Mouse (Mus musculus) embryonic facial prominence, embryonic 13.5 days (tissue): ENCODE results near the gene Gnat3. TPM values are rescaled to one million over a fixed set of nuclear protein-coding genes. Genes with fewer than 3 reads are reported as not detected.

Source experiments
- ATAC-seq: fragments of 200-750 bp; cut with Nextera tagmentation; 2 replicates; pipeline ENCODE4 v1.8.0; 2017; ENCODE audit warnings: low read depth; ENCODE audit not compliant: insufficient number of reproducible peaks, insufficient read depth, low FRiP score, low TSS enrichment
- H3K27ac ChIP-seq: fragments of 300-500 bp; sonication (generic); 2 replicates; pipeline ENCODE4 v1.5.1; 2015; ENCODE audit warnings: moderate library complexity, mild to moderate bottlenecking, inconsistent platforms
- H3K27me3 ChIP-seq: fragments of 300-500 bp; sonication (generic); 2 replicates; pipeline ENCODE4 v1.6.1; 2015; ENCODE audit warnings: mild to moderate bottlenecking, inconsistent platforms
- H3K36me3 ChIP-seq: fragments of 300-500 bp; sonication (generic); 2 replicates; pipeline ENCODE4 v1.6.1; 2015; ENCODE audit warnings: mild to moderate bottlenecking, inconsistent platforms
- H3K4me1 ChIP-seq: fragments of 300-500 bp; sonication (generic); 2 replicates; pipeline ENCODE4 v1.6.1; 2015; ENCODE audit warnings: inconsistent platforms
- H3K4me2 ChIP-seq: fragments of 300-500 bp; sonication (generic); 2 replicates; pipeline ENCODE4 v1.6.1; 2015; ENCODE audit warnings: moderate library complexity, mild to moderate bottlenecking, inconsistent platforms
- H3K4me3 ChIP-seq: fragments of 300-500 bp; sonication (generic); 2 replicates; pipeline ENCODE4 v1.5.1; 2015; ENCODE audit warnings: mild to moderate bottlenecking, inconsistent platforms
- H3K9ac ChIP-seq: fragments of 300-500 bp; sonication (generic); 2 replicates; pipeline ENCODE4 v1.6.1; 2015; ENCODE audit warnings: mild to moderate bottlenecking, inconsistent platforms
- H3K9me3 ChIP-seq: fragments of 300-500 bp; sonication (generic); 2 replicates; pipeline ENCODE4 v1.6.1; 2016; ENCODE audit warnings: inconsistent platforms
- WGBS: fragments of 180-500 bp; shearing (Covaris S2); methylation state at CpG from one replicate; pipeline ENCODE4 v1.1.7; 2015; ENCODE audit warnings: mixed read lengths; 5-methylcytosine and 5-hydroxymethylcytosine counted together
- polyA plus RNA-seq: library from polyadenylated mRNA; unstranded; fragments of >200 nt; fragmentation: Nextera tagmentation; extraction: Ambion mirVana; gene quantifications from 2 replicates; pipeline ENCODE4 v1.2.1, GENCODE M21; 2015

Gene Gnat3
- polyA plus RNA-seq, 1 experiment from 2014 or later: not detected

- no peaks in the 10 kb centered on the region for H3K4me1 ChIP-seq
- H3K9me3 ChIP-seq: no peaks in the 10 kb centered on the region
- WGBS: 86% methylated on average over 5 of the region's 5 CpGs
- no peak overlapping the region for H3K9ac ChIP-seq
- no peak overlapping the region for H3K4me3 ChIP-seq
- no peak overlapping the region for H3K4me2 ChIP-seq
- ATAC-seq: no peak
- H3K27me3 ChIP-seq: no peaks in the 10 kb centered on the region
- no peaks in the 10 kb centered on the region for H3K36me3 ChIP-seq
- H3K27ac ChIP-seq: no peak overlapping the region
These were observed 48.0 kb downstream of the Gnat3 start for GRCm38 (mm10) chr5:18010301-18010700.

- H3K27ac ChIP-seq: no peak overlapping the region
- H3K9ac ChIP-seq: no peak overlapping the region
- no peak overlapping the region for H3K4me3 ChIP-seq
- H3K36me3 ChIP-seq: no peaks in the 10 kb centered on the region
- no peak overlapping the region for H3K4me2 ChIP-seq
- no peak for ATAC-seq
- no peaks in the 10 kb centered on the region for H3K27me3 ChIP-seq
- no peaks in the 10 kb centered on the region for H3K9me3 ChIP-seq
- no peaks in the 10 kb centered on the region for H3K4me1 ChIP-seq
- 66% methylated on average over 2 of the region's 2 CpGs for WGBS
These were observed 50.8 kb downstream of the Gnat3 start for GRCm38 (mm10) chr5:18013196-18013595.

GRCm38 (mm10) chr5:18014209-18014829 is 52.0 kb downstream of the Gnat3 start:
- H3K27me3 ChIP-seq: no peaks in the 10 kb centered on the region
- no peak overlapping the region for H3K9ac ChIP-seq
- H3K4me2 ChIP-seq: no peak overlapping the region
- WGBS: 90% methylated on average over 4 of the region's 4 CpGs
- H3K9me3 ChIP-seq: no peaks in the 10 kb centered on the region
- no peaks in the 10 kb centered on the region for H3K36me3 ChIP-seq
- H3K4me3 ChIP-seq: no peak overlapping the region
- no peak overlapping the region for H3K27ac ChIP-seq
- no peaks in the 10 kb centered on the region for H3K4me1 ChIP-seq
- no peak for ATAC-seq

GRCm38 (mm10) chr5:18023347-18023746 is 61.0 kb downstream of the Gnat3 start:
- H3K27ac ChIP-seq: no peak overlapping the region
- no peaks in the 10 kb centered on the region for H3K9me3 ChIP-seq
- H3K4me2 ChIP-seq: no peak overlapping the region

GRCm38 (mm10) chr5:18027531-18027930 is 65.2 kb downstream of the Gnat3 start:
- Histone ChIP-seq H3K9me3 (no peaks in the 10 kb centered on the region), H3K27ac (no peak overlapping the region), H3K4me2 (no peak overlapping the region), H3K4me1 (no peaks in the 10 kb centered on the region), H3K4me3 (no peak overlapping the region), H3K36me3 (no peaks in the 10 kb centered on the region), H3K9ac (no peak overlapping the region), H3K27me3 (no peaks in the 10 kb centered on the region)
- 88% methylated on average over 3 of the region's 3 CpGs for WGBS
- no peak for ATAC-seq

More at GRCm38 (mm10) chr5:18023347-18023746, 61.0 kb downstream of the Gnat3 start:
- ATAC-seq: no peak
- no peak overlapping the region for H3K4me3 ChIP-seq
- H3K4me1 ChIP-seq: no peaks in the 10 kb centered on the region
- H3K9ac ChIP-seq: no peak overlapping the region
- no peaks in the 10 kb centered on the region for H3K27me3 ChIP-seq
- H3K36me3 ChIP-seq: no peaks in the 10 kb centered on the region

- Histone ChIP-seq H3K27me3 (no peaks in the 10 kb centered on the region), H3K36me3 (no peaks in the 10 kb centered on the region), H3K27ac (no peak overlapping the region), H3K4me2 (no peak overlapping the region), H3K4me1 (no peaks in the 10 kb centered on the region), H3K9me3 (0 out of 2 replicates have a peak, but pooled peaks cover 4% of the 10 kb centered on the region), H3K9ac (no peak overlapping the region), H3K4me3 (no peak overlapping the region)
- no peak for ATAC-seq
- 78% methylated on average over 14 of the region's 14 CpGs for WGBS
These were observed 73.7 kb downstream of the Gnat3 start for GRCm38 (mm10) chr5:18035848-18036638.

- Histone ChIP-seq H3K4me1 (no peaks in the 10 kb centered on the region), H3K9me3 (no peaks in the 10 kb centered on the region), H3K4me2 (no peak overlapping the region), H3K27ac (no peak overlapping the region), H3K4me3 (no peak overlapping the region), H3K9ac (no peak overlapping the region), H3K27me3 (no peaks in the 10 kb centered on the region), H3K36me3 (no peaks in the 10 kb centered on the region)
- ATAC-seq: no peak
- WGBS: 8% methylated on average over 2 of the region's 2 CpGs
These were observed 80.7 kb downstream of the Gnat3 start for GRCm38 (mm10) chr5:18043022-18043421.

- Histone ChIP-seq H3K4me3 (no peak overlapping the region), H3K27me3 (no peaks in the 10 kb centered on the region), H3K4me2 (no peak overlapping the region), H3K9ac (no peak overlapping the region), H3K36me3 (no peaks in the 10 kb centered on the region), H3K9me3 (no peaks in the 10 kb centered on the region), H3K4me1 (no peaks in the 10 kb centered on the region), H3K27ac (no peak overlapping the region)
- no peak for ATAC-seq
- WGBS: 93% methylated on average over 1 of the region's 1 CpGs
These were observed 86.5 kb downstream of the Gnat3 start for GRCm38 (mm10) chr5:18048841-18049240.

GRCm38 (mm10) chr5:18055323-18055722 is 93.0 kb downstream of the Gnat3 start:
- Histone ChIP-seq H3K27me3 (no peaks in the 10 kb centered on the region), H3K9me3 (no peaks in the 10 kb centered on the region), H3K4me3 (no peak overlapping the region), H3K4me2 (no peak overlapping the region), H3K9ac (no peak overlapping the region), H3K4me1 (no peaks in the 10 kb centered on the region), H3K27ac (no peak overlapping the region), H3K36me3 (no peaks in the 10 kb centered on the region)
- WGBS: 61% methylated on average over 2 of the region's 2 CpGs
- no peak for ATAC-seq

Other genes starting within 250 kb of the Gnat3 start
- gene Cd36, start 73.7 kb upstream of the Gnat3 start, polyA plus RNA-seq: 6.4 TPM in 2 replicates